Mouse (Mus musculus): ENCODE data around the gene Auts2. TPM values are rescaled to one million over a fixed set of nuclear protein-coding genes. Genes with fewer than 3 reads are reported as not detected.

Gene Auts2
- polyA plus RNA-seq (2017; shearing (Covaris generic)), result 2.4 TPM

DNA sequence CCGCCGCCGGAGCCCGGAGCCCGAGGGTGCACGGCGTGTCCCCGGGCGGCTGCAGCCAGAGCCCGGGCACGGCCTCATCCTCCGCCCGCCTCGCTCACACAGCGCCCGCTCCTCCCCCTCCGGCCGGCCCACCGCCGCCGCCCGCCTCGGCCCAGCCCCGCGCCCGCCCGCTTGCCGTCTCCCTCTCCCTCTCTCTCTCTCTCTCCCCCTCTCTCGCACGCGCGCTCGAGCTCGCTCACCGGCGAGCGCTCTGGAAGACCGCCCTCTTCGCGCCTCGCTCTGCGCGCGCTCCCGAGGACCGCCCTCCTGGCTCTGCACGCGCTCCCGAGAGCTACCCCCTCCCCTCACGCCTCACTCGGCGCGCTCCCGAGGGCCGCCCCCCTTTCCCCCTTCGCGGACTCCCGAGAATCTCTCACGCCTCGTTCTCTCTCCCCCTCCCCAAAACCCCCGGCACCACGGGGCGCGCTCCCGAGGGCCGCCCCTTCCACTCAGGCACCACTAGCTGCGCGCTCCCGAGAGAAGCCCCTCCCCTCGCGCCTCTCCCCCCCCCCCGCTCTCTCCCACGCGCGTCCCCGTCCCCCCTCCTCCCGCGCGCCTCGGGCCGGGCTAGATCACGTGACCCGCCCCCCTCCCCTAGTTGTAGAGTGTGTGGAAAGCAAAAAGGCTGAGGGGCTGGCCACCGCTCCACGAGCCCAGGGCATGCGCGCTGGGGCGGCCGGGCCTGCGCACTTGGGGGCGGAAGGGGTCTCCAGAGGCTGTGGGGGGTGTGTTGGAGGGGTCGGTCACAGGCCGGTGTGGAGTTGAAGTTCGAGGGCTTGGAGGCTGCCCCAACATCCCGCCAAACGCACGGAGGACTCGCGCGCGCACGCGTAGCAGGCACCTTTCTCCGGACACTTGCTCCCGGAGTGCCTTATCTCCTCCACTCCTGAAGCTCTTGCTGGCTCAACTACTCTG is at the start of gene Auts2:
Gene Auts2 (minus strand): TSS at position 227 of the 954 bp plus-strand sequence.

